8 mouse cellular contexts compared by ENCODE assay signal in the genomic region with DNA sequence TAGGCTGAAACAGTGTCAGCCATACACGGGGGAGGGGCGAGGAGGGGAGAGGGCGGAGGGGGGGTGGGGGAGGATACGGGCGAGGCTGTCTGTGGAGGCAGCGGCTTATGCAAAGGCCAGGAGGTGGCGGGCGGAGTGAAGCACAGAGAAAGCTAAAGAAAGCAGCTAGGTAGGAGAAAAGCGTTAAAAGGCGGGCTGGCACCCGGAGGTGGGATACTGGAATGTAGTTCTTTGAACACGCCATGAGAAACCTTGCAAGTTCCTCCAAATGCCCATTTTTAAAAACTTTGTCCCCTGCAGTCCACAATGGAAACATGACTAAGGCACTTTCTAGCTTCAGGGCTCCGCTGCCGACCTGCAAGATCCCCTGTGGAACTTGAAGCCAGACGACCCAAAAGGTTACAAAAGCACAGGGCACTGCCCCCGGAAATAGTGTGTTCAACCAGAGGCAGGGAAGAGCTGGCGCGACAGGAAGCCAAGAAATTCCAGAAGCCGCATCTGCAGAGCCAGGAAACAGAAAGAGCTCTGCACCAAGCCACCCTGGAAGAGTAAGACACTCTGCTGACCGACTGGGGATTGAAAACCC. TPM values are rescaled to one million over a fixed set of nuclear protein-coding genes. Genes with fewer than 3 reads are reported as not detected.
DNase-seq lines count a peak whose midpoint lies in the region; ATAC-seq and TF ChIP-seq lines count a peak whose summit lies in the region.

No protein-coding gene starts in this region.

- H3K4me3 ChIP-seq in forebrain, embryonic 11.5 days (ENCODE audit: low read depth, low read length), result no peak overlapping the region
- peak overlapping the region; percentile 33 for H3K4me3 ChIP-seq in midbrain, embryonic 10.5 days
- peak overlapping the region; percentile 63 for H3K4me3 ChIP-seq in testis, adult 2 months (ENCODE audit: control insufficient read depth, low read depth, low read length)

- intact Hi-C loops in heart, postnatal 25 days (cut with DNase I), result loop anchor here (5.0 kb wide), 1 partner anchor 42 kb away; a partner anchor contains a TSS

- no peaks in the 10 kb centered on the region for H3K27me3 ChIP-seq in forebrain, embryonic 11.5 days (ENCODE audit: control insufficient read depth, insufficient read depth, low read length)
- H3K27me3 ChIP-seq in midbrain, embryonic 10.5 days (ENCODE audit: low read depth, poor library complexity, severe bottlenecking), result no peaks in the 10 kb centered on the region
- peaks cover 2% of the 10 kb centered on the region; the same call in 1 of the 2 replicates for H3K27me3 ChIP-seq in testis, adult 2 months (ENCODE audit: control insufficient read depth, insufficient read depth, low read length)

- peak overlapping the region; percentile 36; the same call in 1 of the 2 replicates for H3K4me2 ChIP-seq in forebrain, embryonic 11.5 days (ENCODE audit: low read depth, low read length, severe bottlenecking)

- H3K9me3 ChIP-seq in forebrain, embryonic 11.5 days (ENCODE audit: control insufficient read depth, low read length), result no peaks in the 10 kb centered on the region
- no peaks in the 10 kb centered on the region for H3K9me3 ChIP-seq in midbrain, embryonic 10.5 days (replicated peaks)

- no peaks in the 10 kb centered on the region for H3K36me3 ChIP-seq in forebrain, embryonic 11.5 days (ENCODE audit: control insufficient read depth, insufficient read depth, low read length)
- no peaks in the 10 kb centered on the region for H3K36me3 ChIP-seq in midbrain, embryonic 10.5 days
- H3K36me3 ChIP-seq in testis, adult 2 months (ENCODE audit: control insufficient read depth, insufficient read depth, low read length), result no peaks in the 10 kb centered on the region

- H3K27ac ChIP-seq in forebrain, embryonic 11.5 days (ENCODE audit: low read depth, low read length), result 0 out of 2 replicates have a peak overlapping the region, but pooled peaks have one; percentile 18
- peak overlapping the region; percentile 69 for H3K27ac ChIP-seq in midbrain, embryonic 10.5 days (replicated peaks)
- no peak overlapping the region for H3K27ac ChIP-seq in testis, adult 2 months (ENCODE audit: control insufficient read depth, insufficient read depth, low read depth, low read length)

- ATAC-seq in forebrain, embryonic 11.5 days (replicated peaks; ENCODE audit: low FRiP score), result 0 out of 2 replicates have a peak, but pooled peaks have one; percentile 33

- peak; percentile 38 for DNase-seq in ovary, adult 18-20 months (ENCODE audit: low spot score)
- no peak for DNase-seq in ovary, postnatal 10 days (ENCODE audit: low spot score)
- peak; percentile 72 for DNase-seq in forebrain, embryonic 11.5 days (ENCODE audit: low spot score)
- DNase-seq in heart, postnatal 25 days (ENCODE audit: low spot score), result peak; percentile 18
- peak; percentile 14 to 63 for DNase-seq in left cerebral cortex, adult 9 months (ENCODE audit: low spot score in 2 of 2)
- DNase-seq in midbrain, embryonic 10.5 days (ENCODE audit: low spot score), result peak; percentile 64
- no peak for DNase-seq in cerebellum, adult 8-10 months

- no peaks in the 10 kb centered on the region for H3K4me1 ChIP-seq in forebrain, embryonic 11.5 days (replicated peaks; ENCODE audit: control insufficient read depth, insufficient read depth, low read length)
- H3K4me1 ChIP-seq in midbrain, embryonic 10.5 days, result peaks cover 18% of the 10 kb centered on the region
- H3K4me1 ChIP-seq in testis, adult 2 months (ENCODE audit: control insufficient read depth, insufficient read depth, low read length), result peaks cover 9% of the 10 kb centered on the region

- TF ChIP-seq CTCF in testis, adult 2 months (IDR thresholded peaks at IDR 0.05; ENCODE audit: control insufficient read depth, insufficient read depth, insufficient replicate concordance, low read depth, low read length), result no peak

- WGBS in forebrain, embryonic 11.5 days, result 8% methylated on average over 20 of the region's 20 CpGs
- 11% methylated on average over 20 of the region's 20 CpGs for WGBS in midbrain, embryonic 10.5 days

- H3K9ac ChIP-seq in forebrain, embryonic 11.5 days (ENCODE audit: low read length), result no peak overlapping the region

- TF ChIP-seq POLR2A in testis, adult 2 months (IDR thresholded peaks at IDR 0.05; ENCODE audit: control insufficient read depth, low read depth, low read length), result no peak

RNA-seq across cellular contexts. Expression of a gene that starts 39.5 kb away (rescaled TPM):
- 0.16 and 0.63 TPM in 2 replicates for polyA plus RNA-seq in forebrain, embryonic 11.5 days (2014; fragmentation: Nextera tagmentation; extraction: Ambion mirVana)
- not detected for total RNA-seq in heart, postnatal 25 days (2021)
- polyA plus RNA-seq in midbrain, embryonic 10.5 days (2016; fragmentation: Nextera tagmentation; extraction: Ambion mirVana), result 0.12 and 0.26 TPM in 2 replicates
- polyA plus RNA-seq in testis, adult 2 months (2012; rRNA removed), result 0.07 TPM in 1 of 2 replicates, not detected in the other

Comparison
In these comparisons a context has a peak if more than half of its experiments do, and no peak if none do; other contexts are left out.
1. DNase-seq: peak in ovary, adult 18-20 months (single experiment), forebrain, embryonic 11.5 days (single experiment), heart, postnatal 25 days (single experiment), left cerebral cortex, adult 9 months (2 of 2) and midbrain, embryonic 10.5 days (single experiment); none in ovary, postnatal 10 days (single experiment) and cerebellum, adult 8-10 months (single experiment).